Mouse (Mus musculus): ENCODE results near the gene Focad.

Gene Focad

DNA sequence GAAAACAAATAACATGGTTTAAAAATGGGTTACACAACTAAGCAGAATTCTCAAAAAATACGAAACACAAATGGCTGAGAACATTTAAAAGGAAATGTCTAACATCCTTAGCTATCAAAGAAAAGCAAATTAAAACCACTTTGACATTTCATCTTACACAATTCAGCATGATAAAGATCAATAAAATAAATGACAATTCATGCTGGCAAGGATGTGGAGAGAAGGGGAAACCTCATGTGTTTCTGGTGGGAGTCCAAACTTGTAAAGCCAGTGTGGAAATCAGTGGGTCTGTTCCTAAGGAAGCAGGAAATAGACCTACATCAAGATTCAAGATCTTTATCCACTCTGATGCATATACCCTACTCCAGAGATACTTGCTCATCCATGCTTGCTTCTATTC lies 363.7 kb downstream of the Focad start:
- no peak for DNase-seq (ENCODE audit: low spot score in 2 of 2)

DNA sequence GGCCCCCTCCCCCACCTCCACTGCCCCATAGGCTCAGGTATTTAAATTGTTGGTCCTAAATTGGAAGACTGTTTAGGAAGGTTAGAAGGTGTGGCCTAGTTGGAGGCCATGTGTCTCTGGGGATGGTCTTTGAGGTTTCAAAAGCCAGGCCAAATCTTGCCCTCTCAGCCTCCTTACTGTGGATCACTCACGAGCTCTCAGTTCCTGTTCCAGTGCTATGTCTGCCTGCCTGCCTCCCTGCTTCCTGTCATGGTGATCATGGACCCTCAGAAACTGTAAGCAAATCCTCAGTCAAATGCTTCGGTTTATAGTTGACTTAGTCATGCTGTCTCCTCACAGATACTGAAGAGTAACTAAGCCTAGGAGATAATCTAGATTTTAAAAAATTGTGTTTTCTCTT lies 364.2 kb downstream of the Focad start:
- DNase-seq (ENCODE audit: low spot score in 2 of 2): no peak

All from right cerebral cortex, postnatal 10 days (tissue).